Mouse (Mus musculus) cerebellum, postnatal 25 days (tissue): Measurements from ENCODE around the gene Aox3.

Experiments
- DNase-seq, 2 experiments: peaks; one replicate each; pipeline ENCODE4 v3.0.0; 2021; ENCODE audit warnings: mixed read lengths in 2 of 2

Gene Aox3

GRCm38 (mm10) chr1:58107066-58107465, 5.9 kb upstream of the Aox3 start:
- no peak for DNase-seq

- DNase-seq, result no peak
Observed at GRCm38 (mm10) chr1:58110241-58110640, 2.7 kb upstream of the Aox3 start.

- DNase-seq, result no peak
Observed at GRCm38 (mm10) chr1:58111315-58111714, 1.6 kb upstream of the Aox3 start.

GRCm38 (mm10) chr1:58113441-58113840, 511 bp downstream of the Aox3 start:
- DNase-seq, result no peak

DNA sequence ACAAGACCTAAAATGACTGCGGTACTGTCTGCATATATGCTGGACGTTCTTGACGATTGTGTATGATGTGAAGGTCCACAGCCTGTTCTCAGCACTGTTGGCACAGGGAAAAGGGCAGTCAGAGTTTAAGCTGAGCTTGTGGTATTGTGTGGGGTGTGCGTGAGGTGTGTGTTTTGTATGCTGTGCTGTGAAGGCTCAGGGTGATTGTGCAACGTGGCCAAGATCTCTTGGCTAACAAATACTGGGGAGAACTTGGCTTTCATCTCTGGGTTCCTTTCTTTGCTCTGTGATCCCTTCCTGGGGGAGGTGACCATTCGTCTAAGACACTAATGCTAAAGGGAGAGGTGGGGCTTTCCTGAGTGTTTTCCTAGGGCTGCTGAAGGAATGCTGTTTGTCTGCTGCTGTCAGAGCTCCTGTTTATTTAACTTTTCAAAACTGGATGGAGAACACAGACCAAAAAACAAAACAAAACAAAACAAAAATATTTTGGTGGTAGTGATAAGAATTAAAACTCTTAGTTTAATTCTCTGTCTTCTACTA, 1.2 kb downstream of the Aox3 start:
- DNase-seq, result no peak

- no peak for DNase-seq
Observed at GRCm38 (mm10) chr1:58114666-58115375, 1.9 kb downstream of the Aox3 start.

GRCm38 (mm10) chr1:58118231-58118630, 5.3 kb downstream of the Aox3 start:
- DNase-seq, result no peak

DNA sequence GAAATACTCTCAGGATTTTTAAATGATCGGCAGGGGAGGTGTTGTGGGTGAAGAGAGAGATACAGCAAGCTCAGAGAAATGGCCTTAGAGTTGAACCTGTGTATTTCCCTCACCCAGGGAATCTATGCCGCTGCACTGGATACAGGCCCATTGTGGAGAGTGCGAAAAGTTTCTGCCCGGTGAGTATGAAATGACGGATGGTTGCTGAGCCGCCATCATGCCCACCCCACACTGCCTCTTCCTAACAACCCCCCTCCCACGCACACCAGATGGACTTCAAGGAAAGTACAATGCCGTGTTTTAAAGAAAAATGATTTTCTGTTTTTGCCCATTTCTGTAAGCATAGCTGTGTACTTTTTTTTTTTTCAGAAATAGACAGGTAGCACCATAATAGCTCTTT, 12.0 kb downstream of the Aox3 start:
- no peak for DNase-seq

GRCm38 (mm10) chr1:58137891-58138290, 25.0 kb downstream of the Aox3 start:
- no peak for DNase-seq

GRCm38 (mm10) chr1:58138986-58139385, 26.1 kb downstream of the Aox3 start:
- no peak for DNase-seq

- no peak for DNase-seq
Observed at GRCm38 (mm10) chr1:58140607-58141006, 27.7 kb downstream of the Aox3 start.

DNA sequence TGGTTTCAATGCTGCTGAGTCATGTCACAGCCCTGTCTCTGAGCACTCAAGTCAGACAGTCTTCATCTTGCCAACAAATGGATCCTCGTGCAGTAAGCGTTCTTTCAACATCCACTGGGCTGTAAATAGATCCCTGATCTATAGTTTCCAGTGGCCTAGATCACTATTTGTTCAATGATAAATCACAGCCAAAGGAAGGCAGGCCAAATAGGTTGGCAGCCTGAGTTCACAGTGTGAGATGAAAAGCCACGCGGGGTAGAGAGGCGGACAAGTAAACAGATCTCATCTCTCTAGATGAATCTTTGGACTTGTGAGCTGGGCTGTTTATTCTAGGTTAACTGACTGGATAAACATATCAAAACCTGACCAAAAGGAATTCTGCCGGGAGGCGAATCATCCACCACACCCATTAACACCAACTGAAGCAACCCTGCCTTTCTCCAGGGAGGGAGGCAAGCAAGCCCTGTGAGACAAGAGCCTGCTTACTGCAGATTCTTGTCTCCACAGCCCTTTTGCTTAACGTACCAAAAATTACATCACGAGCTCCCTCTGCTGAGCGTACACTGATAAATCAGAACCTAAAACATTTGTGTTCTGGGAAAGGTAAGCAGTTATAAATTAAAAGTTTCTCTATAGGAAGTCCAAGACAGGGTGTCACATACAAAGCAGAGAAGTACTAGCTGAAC, 31.6 kb downstream of the Aox3 start:
- peak; percentile 34 to 58 for DNase-seq

DNA sequence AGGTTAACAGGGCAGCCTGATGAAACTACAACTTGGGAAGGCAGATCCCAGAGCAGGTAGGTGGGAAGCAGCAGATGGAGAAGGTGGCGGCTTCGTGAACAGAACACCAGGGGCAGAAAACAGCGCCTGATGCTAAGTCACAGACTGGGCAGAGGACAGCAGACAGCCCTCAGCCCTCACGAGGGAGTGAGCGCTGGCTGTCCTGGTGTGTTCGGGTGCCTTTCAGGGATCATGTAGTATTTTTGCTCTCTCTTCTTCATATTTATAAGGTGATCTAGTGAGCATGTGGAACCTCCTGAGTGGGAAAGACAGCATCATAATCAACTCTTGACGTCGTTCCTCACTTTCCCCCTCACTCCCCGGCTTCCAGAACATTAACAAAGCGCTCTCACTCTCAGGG, 33.1 kb downstream of the Aox3 start:
- DNase-seq, result no peak

DNA sequence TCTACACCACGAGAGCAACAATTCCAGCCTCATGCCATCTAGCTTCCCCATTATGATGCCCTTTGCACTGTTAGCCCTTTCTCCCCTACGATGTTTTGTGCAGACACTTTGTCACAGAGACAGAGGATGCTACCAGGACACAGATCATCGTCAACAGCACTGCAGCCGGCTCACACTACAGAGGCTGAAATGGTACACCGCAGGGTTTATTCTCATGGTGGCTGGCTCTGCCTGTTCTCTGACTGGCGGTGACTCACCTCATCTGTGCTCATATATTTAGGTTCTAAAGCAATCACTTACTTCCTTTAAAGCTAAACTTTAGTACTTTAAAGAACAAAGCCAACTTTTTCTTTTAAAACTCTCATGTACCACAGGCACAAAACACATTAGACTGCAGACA, 34.8 kb downstream of the Aox3 start:
- no peak for DNase-seq

- DNase-seq, result no peak
Observed at GRCm38 (mm10) chr1:58152247-58152646, 39.3 kb downstream of the Aox3 start.

- DNase-seq, result peak in 1 of 2 experiments; percentile 46
Observed at GRCm38 (mm10) chr1:58156747-58157146, 43.8 kb downstream of the Aox3 start.

DNA sequence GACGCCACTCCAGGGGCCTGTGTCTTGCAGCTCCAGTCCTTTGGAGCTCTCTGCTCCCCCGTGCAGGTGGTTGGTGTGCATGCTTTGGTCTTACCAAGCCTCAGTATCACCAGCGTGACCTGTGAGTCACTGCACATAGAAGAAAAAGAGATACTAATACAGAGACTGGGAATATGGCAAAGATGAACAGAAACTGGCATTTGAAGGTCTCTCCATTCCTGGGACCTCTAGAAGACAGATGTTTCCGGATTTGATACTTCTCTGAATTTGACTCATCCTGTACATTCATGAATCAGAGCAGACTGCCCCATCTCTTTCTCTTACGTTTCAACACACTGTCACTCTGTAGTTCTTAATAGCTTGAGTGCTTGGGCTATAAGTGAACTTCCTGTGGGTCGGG, 57.0 kb downstream of the Aox3 start:
- no peak for DNase-seq

DNA sequence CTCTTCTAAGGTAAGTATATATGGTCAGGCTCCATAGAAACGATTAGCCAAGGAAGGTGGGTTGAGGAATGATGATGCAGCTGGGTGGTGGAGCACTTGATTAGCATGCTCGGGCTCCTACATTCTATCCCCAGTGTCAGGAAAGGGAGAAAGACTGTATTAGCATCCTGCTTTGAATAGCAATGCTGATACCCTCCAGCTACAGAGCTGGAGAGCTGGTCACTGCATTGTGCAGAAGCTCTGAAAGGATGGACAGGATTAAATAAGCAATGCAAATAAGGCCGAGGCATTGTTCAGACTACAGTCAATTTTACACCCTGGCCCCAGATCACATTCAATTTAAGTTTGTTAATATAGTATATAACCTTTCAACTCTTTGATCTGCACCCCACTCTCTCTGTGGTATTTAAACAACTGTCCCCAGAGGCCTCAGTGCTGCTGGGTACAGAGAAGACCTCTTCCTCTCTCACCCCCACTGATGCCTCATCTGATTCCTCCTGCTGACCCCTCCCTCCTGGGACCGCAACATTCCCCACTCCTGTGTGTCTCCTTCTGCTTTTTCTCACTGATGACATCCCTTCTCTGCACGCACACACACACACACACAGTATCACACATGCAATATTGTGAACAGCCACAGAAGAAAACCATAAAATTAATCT, 75.7 kb downstream of the Aox3 start:
- no peak for DNase-seq

DNA sequence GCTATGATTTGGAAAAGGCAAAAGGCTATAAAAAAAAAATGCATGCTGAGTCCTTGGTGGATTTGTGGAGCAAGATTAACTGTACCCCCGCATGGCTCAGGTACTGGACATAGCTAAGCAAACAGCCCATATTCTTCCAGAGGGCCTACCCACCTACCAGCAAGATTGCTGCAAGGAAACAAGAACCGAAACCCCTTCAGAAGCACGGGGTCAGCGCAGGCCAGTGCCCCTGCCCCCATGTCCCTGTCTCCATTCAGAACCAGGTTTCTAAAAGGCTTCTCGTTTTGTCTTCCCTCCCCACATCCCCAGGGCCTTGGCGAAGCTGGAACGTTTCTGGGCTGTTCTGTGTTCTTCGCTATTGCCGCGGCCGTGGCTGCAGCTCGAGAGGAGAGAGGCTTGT, 81.4 kb downstream of the Aox3 start:
- no peak for DNase-seq

DNA sequence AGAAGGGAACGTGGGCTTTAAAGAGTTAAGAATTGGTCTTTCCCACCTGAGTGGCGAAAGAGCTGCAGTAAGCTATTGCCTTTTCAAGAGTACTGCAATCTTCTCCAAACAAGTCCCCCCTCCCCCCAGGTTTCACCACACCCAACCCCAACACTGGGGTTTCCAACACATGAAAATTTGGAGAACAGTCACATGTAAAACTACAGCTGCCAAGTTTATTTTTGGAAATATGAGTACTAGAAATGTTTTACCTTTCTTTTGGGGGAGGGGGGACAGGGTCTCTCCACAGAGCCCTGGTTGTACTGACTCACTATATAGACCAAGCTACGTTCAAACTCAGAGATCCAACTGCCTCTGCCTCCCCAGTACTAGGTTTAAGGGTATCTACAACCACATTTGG, 82.1 kb downstream of the Aox3 start:
- DNase-seq, result no peak

DNA sequence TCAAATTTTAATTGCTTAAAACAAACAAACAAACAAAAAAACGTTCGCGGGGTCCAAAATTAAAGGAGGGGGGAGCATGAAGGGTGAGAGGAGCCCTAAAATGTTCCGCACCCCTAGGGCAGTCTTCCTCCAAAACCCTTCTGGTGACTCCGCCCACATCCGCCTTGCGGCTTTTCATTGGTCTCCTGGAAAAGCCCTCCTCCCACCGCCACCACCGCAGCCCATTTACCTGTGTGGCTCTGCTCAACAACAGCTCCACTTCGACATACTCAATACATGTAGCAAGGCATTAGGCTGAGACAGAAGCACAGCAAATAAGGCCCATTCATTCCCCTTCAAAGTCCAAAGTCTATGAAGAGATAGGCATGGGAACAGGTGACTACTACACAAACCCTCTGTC, 82.6 kb downstream of the Aox3 start:
- DNase-seq, result no peak

DNA sequence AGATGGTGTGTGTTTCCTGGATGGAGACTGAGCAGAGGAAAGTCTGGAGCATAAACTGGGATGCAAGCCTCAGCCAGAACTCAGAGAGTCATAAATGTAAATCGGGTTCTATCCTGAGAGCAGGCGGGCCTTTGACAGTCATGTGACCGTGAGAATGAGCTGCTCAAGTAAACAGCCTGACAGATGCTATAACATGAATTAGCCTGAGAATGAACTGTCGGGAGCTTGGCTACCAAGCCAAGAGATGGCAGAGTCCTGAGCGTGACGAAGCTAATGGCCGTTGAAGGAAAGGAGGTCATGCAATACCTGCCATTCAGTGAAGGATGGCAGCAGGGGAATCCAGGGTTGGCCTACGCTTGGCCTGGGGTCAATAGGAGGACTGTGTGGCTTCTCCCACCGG, 84.1 kb downstream of the Aox3 start:
- DNase-seq, result no peak

DNA sequence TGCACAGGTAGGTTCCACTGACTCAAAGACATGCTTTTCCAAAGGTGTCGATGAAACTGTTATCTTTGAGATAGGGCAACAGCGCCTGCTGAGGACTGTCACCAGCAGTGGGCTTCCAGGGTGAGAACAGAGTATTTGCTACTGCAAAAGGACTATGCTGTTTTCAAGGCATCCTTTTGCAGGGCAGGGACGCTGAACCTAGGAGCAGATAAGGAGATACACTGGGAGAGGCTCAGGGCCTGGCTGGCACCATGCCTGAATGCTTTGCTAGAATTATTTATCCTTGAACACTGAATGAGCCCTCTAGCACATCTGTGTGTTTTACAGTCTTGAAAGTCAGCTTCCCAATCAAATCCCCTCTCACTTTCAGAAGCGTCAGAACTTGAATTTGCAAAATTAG, 85.5 kb downstream of the Aox3 start:
- DNase-seq, result no peak

GRCm38 (mm10) chr1:58210203-58210602, 97.3 kb downstream of the Aox3 start, which contains the start of gene Aox4:
Gene Aox4 (plus strand): TSS chr1:58210397.
- no peak for DNase-seq
